ENCODE assay signal across 31 mouse cellular contexts in genomic region chr5:92019960-92020359, GRCm38 (mm10). TPM values are rescaled to one million over a fixed set of nuclear protein-coding genes. Genes with fewer than 3 reads are reported as not detected.
A peak's percentile ranks its signal among the peaks of the same experiment; 100 is the strongest.
DNase-seq lines count a peak whose midpoint lies in the region; ATAC-seq and TF ChIP-seq lines count a peak whose summit lies in the region.
"Had no signal": no experiment of that assay in that cellular context is flagged by ENCODE, and none has a peak within 500 bp of the region (broad histone marks: within the 10 kb centered on the region; RNA-seq: fewer than 3 reads in every experiment).

No protein-coding gene starts in this region.

- no peaks in the 10 kb centered on the region for H3K9me3 ChIP-seq in MEL (replicated peaks; ENCODE audit: insufficient read depth, low read length)
- H3K9me3 ChIP-seq: embryonic facial prominence, embryonic 10.5 days; embryonic facial prominence, embryonic 12.5 days; forebrain, embryonic 13.5 days; forebrain, embryonic 15.5 days; G1E had no signal

- no peak for TF ChIP-seq RAD21 in MEL (IDR thresholded peaks at IDR 0.05; ENCODE audit: low read depth, low read length)

- no peak for TF ChIP-seq POLR2A in MEL (IDR thresholded peaks at IDR 0.05; ENCODE audit: control insufficient read depth in 1 of 2, insufficient read depth in 1 of 2, low read depth in 1 of 2, low read length in 2 of 2, poor library complexity in 1 of 2)

- no peaks in the 10 kb centered on the region for H3K36me3 ChIP-seq in MEL (ENCODE audit: control insufficient read depth in 1 of 2, insufficient read depth in 2 of 2, low read length in 2 of 2)
- H3K36me3 ChIP-seq: embryonic facial prominence, embryonic 10.5 days; embryonic facial prominence, embryonic 12.5 days; forebrain, embryonic 15.5 days; G1E had no signal

- no peak for TF ChIP-seq CTCF in MEL (IDR thresholded peaks at IDR 0.05 in 2 of 3, conservative IDR thresholded peaks at IDR 0.05 in 1 of 3; ENCODE audit: control insufficient read depth in 1 of 3, insufficient read depth in 1 of 3, low read depth in 2 of 3, low read length in 3 of 3, poor library complexity in 1 of 3, severe bottlenecking in 1 of 3)
- no peak for TF ChIP-seq CTCF in layer of hippocampus, adult 2 months (conservative IDR thresholded peaks at IDR 0.05)

- no peak overlapping the region for H3K9ac ChIP-seq in MEL (ENCODE audit: control insufficient read depth, low read depth, low read length, poor library complexity, severe bottlenecking)
- H3K9ac ChIP-seq: embryonic facial prominence, embryonic 12.5 days; forebrain, embryonic 13.5 days; forebrain, embryonic 15.5 days; forebrain, postnatal 0 days had no signal

- no peaks in the 10 kb centered on the region for H3K27me3 ChIP-seq in MEL (ENCODE audit: control insufficient read depth in 1 of 2, insufficient read depth in 2 of 2, low read length in 2 of 2)
- H3K27me3 ChIP-seq: CH12.LX; embryonic facial prominence, embryonic 12.5 days; forebrain, embryonic 13.5 days; forebrain, embryonic 15.5 days had no signal

- peak; percentile 97 for ATAC-seq in granulocyte monocyte progenitor cell, adult 5-6 weeks (replicated peaks; ENCODE audit: poor library complexity, severe bottlenecking)
- peak; percentile 85 for ATAC-seq in megakaryocyte progenitor cell, adult 5-6 weeks (replicated peaks; ENCODE audit: poor library complexity)
- ATAC-seq: CD4-positive, CD25-positive, alpha-beta regulatory T cell, adult 4 months; forebrain, embryonic 13.5 days; forebrain, embryonic 15.5 days; forebrain, postnatal 0 days had no signal

- no peaks in the 10 kb centered on the region for H3K79me2 ChIP-seq in MEL (ENCODE audit: control insufficient read depth, insufficient read depth, low read length, poor library complexity)

- no peak overlapping the region for H3K4me3 ChIP-seq in MEL (ENCODE audit: control insufficient read depth in 1 of 2, insufficient read depth in 1 of 2, low read depth in 2 of 2, low read length in 2 of 2)
- H3K4me3 ChIP-seq in layer of hippocampus, adult 2 months, result no peak overlapping the region
- H3K4me3 ChIP-seq: embryonic facial prominence, embryonic 10.5 days; embryonic facial prominence, embryonic 12.5 days; forebrain, embryonic 13.5 days; forebrain, embryonic 15.5 days had no signal

- TF ChIP-seq EP300 in MEL (IDR thresholded peaks at IDR 0.05; ENCODE audit: low read depth in 1 of 2, low read length in 2 of 2), result no peak

- DNase-seq in lung, postnatal 36 days, result peak; percentile 12
- no peak for DNase-seq in lung, postnatal 10 days
- peak; percentile 41 for DNase-seq in MEL (ENCODE audit: low read depth, low spot score)
- no peak for DNase-seq in heart, adult 18-20 months
- no peak for DNase-seq in ovary, postnatal 10 days (ENCODE audit: low spot score)
- no peak for DNase-seq in layer of hippocampus, adult 2 months (ENCODE audit: low spot score in 2 of 2)
- DNase-seq: adrenal gland, adult 2 months; adrenal gland, postnatal 10 days; adrenal gland, postnatal 25 days; B cell, adult 2 months; cerebellum, adult 11 months; cerebellum, adult 18-20 months; cerebellum, adult 8-10 months; cerebellum, adult 9-11 months; cerebellum, postnatal 14 days; cerebellum, postnatal 36 days; forebrain, postnatal 0 days had no signal

- 0 out of 4 replicates have a peak, but pooled peaks cover 0 to 2% of the 10 kb centered on the region in 2 experiments for H3K4me1 ChIP-seq in MEL (ENCODE audit: control insufficient read depth in 1 of 2, insufficient read depth in 2 of 2, low read length in 2 of 2)
- H3K4me1 ChIP-seq: embryonic facial prominence, embryonic 10.5 days; embryonic facial prominence, embryonic 12.5 days; forebrain, embryonic 13.5 days; forebrain, embryonic 15.5 days had no signal

- no peak overlapping the region for H3K27ac ChIP-seq in MEL (ENCODE audit: control insufficient read depth, low read depth, low read length)
- no peak overlapping the region for H3K27ac ChIP-seq in layer of hippocampus, adult 2 months
- H3K27ac ChIP-seq: embryonic facial prominence, embryonic 10.5 days; embryonic facial prominence, embryonic 12.5 days; forebrain, embryonic 13.5 days; forebrain, embryonic 15.5 days had no signal

TF ChIP-seq in MEL, 35 proteins besides CTCF, POLR2A, EP300 and RAD21:
- TF ChIP-seq BHLHE40 (IDR thresholded peaks at IDR 0.05; ENCODE audit: borderline replicate concordance, low read depth, low read length) (no peak), MAFK (IDR thresholded peaks at IDR 0.05; ENCODE audit: borderline replicate concordance, low read depth, low read length) (no peak), TBP (IDR thresholded peaks at IDR 0.05; ENCODE audit: low read depth, low read length) (no peak), MEF2A (IDR thresholded peaks at IDR 0.05; ENCODE audit: extremely low read depth, insufficient replicate concordance, low read depth, low read length, poor library complexity, severe bottlenecking) (no peak), ZNF384 (IDR thresholded peaks at IDR 0.05; ENCODE audit: low read depth, low read length) (no peak), ZMIZ1 (IDR thresholded peaks at IDR 0.05; ENCODE audit: low read depth, low read length) (no peak), CHD1 (IDR thresholded peaks at IDR 0.05; ENCODE audit: low read depth, low read length) (no peak), GATA1 (IDR thresholded peaks at IDR 0.05; ENCODE audit: low read depth, low read length) (no peak), USF1 (IDR thresholded peaks at IDR 0.05; ENCODE audit: low read depth, low read length) (no peak), MAX (IDR thresholded peaks at IDR 0.05; ENCODE audit: low read length) (no peak), SIN3A (IDR thresholded peaks at IDR 0.05; ENCODE audit: low read length) (no peak), TCF12 (IDR thresholded peaks at IDR 0.05; ENCODE audit: low read depth, low read length) (no peak), HCFC1 (IDR thresholded peaks at IDR 0.05; ENCODE audit: low read depth, low read length) (no peak), MYC (IDR thresholded peaks at IDR 0.05; ENCODE audit: low read depth, low read length) (no peak), RCOR1 (IDR thresholded peaks at IDR 0.05; ENCODE audit: low read depth, low read length) (no peak), NRF1 (IDR thresholded peaks at IDR 0.05; ENCODE audit: insufficient read depth, low read depth, low read length, poor library complexity, severe bottlenecking) (no peak), TAL1 (IDR thresholded peaks at IDR 0.05; ENCODE audit: low read length) (no peak), GABPA (IDR thresholded peaks at IDR 0.05; ENCODE audit: low read depth, low read length) (no peak), USF2 (IDR thresholded peaks at IDR 0.05; ENCODE audit: borderline replicate concordance in 1 of 2, insufficient read depth in 1 of 2, low read depth in 1 of 2, low read length in 2 of 2) (no peak)
TF ChIP-seq in MEL: peak in this region for 0.

RNA-seq across cellular contexts. Expression of gene Cdkl2, which starts 23.7 kb away (rescaled TPM):
- total RNA-seq in MEL (2012; rRNA removed), result 0.08 and 0.26 TPM in 2 replicates
- polyA plus RNA-seq in MEL (2012; ENCODE audit: insufficient read depth in 1 of 2, insufficient read length in 2 of 2, low read depth in 1 of 2, low replicate concordance in 2 of 2, missing spikeins in 1 of 2), result under 1 TPM in 1 of 2 experiments, not detected in 1; 0.53 TPM
- 1.5 TPM in 1 of 2 replicates, not detected in the other for total RNA-seq in granulocyte monocyte progenitor cell, adult 5-6 weeks (2014; fragmentation: Nextera tagmentation)
- total RNA-seq in granulocyte monocyte progenitor cell, adult 5-6 weeks (2017), result not detected in 2 replicates
- 0.07 TPM in 1 of 2 replicates, not detected in the other for total RNA-seq in megakaryocyte progenitor cell, adult 5-6 weeks (2015)
- total RNA-seq in megakaryocyte progenitor cell, adult 5-6 weeks (2017), result 0.17 TPM in 1 of 2 replicates, not detected in the other
- 1 to 10 TPM; 4.6 to 5.5 TPM for total RNA-seq in heart, adult 18-20 months (2021)
- 10 to 100 TPM; 36.2 to 38.0 TPM for total RNA-seq in layer of hippocampus, adult 2 months (2021)

RNA-seq across cellular contexts. Expression of gene Odaph, which starts 32.7 kb away (rescaled TPM):
- total RNA-seq in MEL (2012; rRNA removed), result 0.27 TPM in 1 of 2 replicates, not detected in the other
- polyA plus RNA-seq in MEL (2012; ENCODE audit: insufficient read depth in 1 of 2, insufficient read length in 2 of 2, low read depth in 1 of 2, low replicate concordance in 2 of 2, missing spikeins in 1 of 2), result under 1 TPM in 1 of 2 experiments, not detected in 1; 0.65 TPM
- total RNA-seq in granulocyte monocyte progenitor cell, adult 5-6 weeks (2014; fragmentation: Nextera tagmentation), result not detected in 2 replicates
- total RNA-seq in granulocyte monocyte progenitor cell, adult 5-6 weeks (2017), result not detected in 2 replicates
- total RNA-seq in megakaryocyte progenitor cell, adult 5-6 weeks (2015), result not detected in 2 replicates
- 0.54 TPM in 1 of 2 replicates, not detected in the other for total RNA-seq in megakaryocyte progenitor cell, adult 5-6 weeks (2017)
- not detected for total RNA-seq in heart, adult 18-20 months (2021)
- total RNA-seq in layer of hippocampus, adult 2 months (2021), result not detected
- total RNA-seq: adrenal gland, adult 2 months; adrenal gland, postnatal 10 days; adrenal gland, postnatal 25 days; adrenal gland, postnatal 4 days had no signal
- polyA plus RNA-seq: adrenal gland, adult 2 months; brain, embryonic 14.5 days; CD4-positive, CD25-positive, alpha-beta regulatory T cell, adult 4 months; cortical plate, adult 2 months; embryonic facial prominence, embryonic 10.5 days; embryonic facial prominence, embryonic 12.5 days; embryonic facial prominence, embryonic 14.5 days; forebrain, embryonic 11.5 days; forebrain, embryonic 13.5 days; forebrain, embryonic 15.5 days; G1E had no signal

RNA-seq across cellular contexts. Expression of gene Rchy1, which starts 57.1 kb away (rescaled TPM):
- 24.8 and 28.6 TPM in 2 replicates for total RNA-seq in MEL (2012; rRNA removed)
- polyA plus RNA-seq in MEL (2012; ENCODE audit: insufficient read depth in 1 of 2, insufficient read length in 2 of 2, low read depth in 1 of 2, low replicate concordance in 2 of 2, missing spikeins in 1 of 2), result 10 to 100 TPM; 26.9 to 74.4 TPM
- total RNA-seq in granulocyte monocyte progenitor cell, adult 5-6 weeks (2014; fragmentation: Nextera tagmentation), result 36.8 and 37.6 TPM in 2 replicates
- 23.9 and 30.2 TPM in 2 replicates for total RNA-seq in granulocyte monocyte progenitor cell, adult 5-6 weeks (2017)
- 54.4 and 56.0 TPM in 2 replicates for total RNA-seq in megakaryocyte progenitor cell, adult 5-6 weeks (2015)
- 34.3 and 36.6 TPM in 2 replicates for total RNA-seq in megakaryocyte progenitor cell, adult 5-6 weeks (2017)
- total RNA-seq in heart, adult 18-20 months (2021), result 10 to 100 TPM; 30.9 to 34.0 TPM
- total RNA-seq in layer of hippocampus, adult 2 months (2021), result 10 to 100 TPM; 46.9 to 51.7 TPM

Comparison
In these comparisons a context has a peak if more than half of its experiments do, and no peak if none do; other contexts are left out.
1. DNase-seq: peak in lung, postnatal 36 days (single experiment) and MEL (single experiment); none in lung, postnatal 10 days (single experiment), heart, adult 18-20 months (0 of 2), ovary, postnatal 10 days (single experiment) and layer of hippocampus, adult 2 months (0 of 2).
2. RNA of gene Cdkl2, which starts 23.7 kb away (total RNA-seq): 36.2 to 38.0 TPM in layer of hippocampus, adult 2 months; 4.6 to 5.5 TPM in heart, adult 18-20 months, 1.5 TPM in granulocyte monocyte progenitor cell, adult 5-6 weeks, 0.08 to 0.26 TPM in MEL and 0.07 to 0.17 TPM in megakaryocyte progenitor cell, adult 5-6 weeks; every median in the first group is over 4 times any median in the second.